In genomic region chr11:51764816-51765215, GRCm38 (mm10) we compare ENCODE assay signal across 9 mouse cellular contexts. TPM values are rescaled to one million over a fixed set of nuclear protein-coding genes. Genes with fewer than 3 reads are reported as not detected.
DNase-seq lines count a peak whose midpoint lies in the region; ATAC-seq and TF ChIP-seq lines count a peak whose summit lies in the region.
"Had no signal": no experiment of that assay in that cellular context is flagged by ENCODE, and none has a peak within 500 bp of the region (broad histone marks: within the 10 kb centered on the region; RNA-seq: fewer than 3 reads in every experiment).

No protein-coding gene starts in this region.

- H3K27ac ChIP-seq in hindbrain, embryonic 10.5 days = no peak overlapping the region
- no peak overlapping the region for H3K27ac ChIP-seq in hindbrain, embryonic 11.5 days (ENCODE audit: low read depth, low read length)
- H3K27ac ChIP-seq in embryonic facial prominence, embryonic 12.5 days = no peak overlapping the region
- H3K27ac ChIP-seq in intestine, postnatal 0 days (ENCODE audit: low read depth, low read length) = peak overlapping the region; percentile 85
- no peak overlapping the region for H3K27ac ChIP-seq in midbrain, postnatal 0 days (ENCODE audit: low read depth, low read length)

- peaks cover 20% of the 10 kb centered on the region for H3K4me1 ChIP-seq in hindbrain, embryonic 10.5 days (replicated peaks)
- H3K4me1 ChIP-seq in hindbrain, embryonic 11.5 days (replicated peaks; ENCODE audit: control insufficient read depth, insufficient read depth, low read length) = no peaks in the 10 kb centered on the region
- H3K4me1 ChIP-seq in embryonic facial prominence, embryonic 12.5 days = peaks cover 8% of the 10 kb centered on the region; the same call in 1 of the 2 replicates
- H3K4me1 ChIP-seq in intestine, postnatal 0 days (replicated peaks; ENCODE audit: control insufficient read depth, insufficient read depth, low read length) = no peaks in the 10 kb centered on the region
- H3K4me1 ChIP-seq in midbrain, postnatal 0 days (ENCODE audit: insufficient read depth, low read length) = 0 out of 2 replicates have a peak, but pooled peaks cover 2% of the 10 kb centered on the region

- H3K27me3 ChIP-seq in hindbrain, embryonic 10.5 days (ENCODE audit: insufficient read depth, poor library complexity, severe bottlenecking) = no peaks in the 10 kb centered on the region
- H3K27me3 ChIP-seq in hindbrain, embryonic 11.5 days (ENCODE audit: control insufficient read depth, insufficient read depth, low read length) = no peaks in the 10 kb centered on the region
- H3K27me3 ChIP-seq in embryonic facial prominence, embryonic 12.5 days = no peaks in the 10 kb centered on the region; the same call in 1 of the 2 replicates
- H3K27me3 ChIP-seq in intestine, postnatal 0 days (replicated peaks; ENCODE audit: control insufficient read depth, insufficient read depth, low read length) = no peaks in the 10 kb centered on the region
- H3K27me3 ChIP-seq in midbrain, postnatal 0 days (ENCODE audit: insufficient read depth, low read length) = 0 out of 2 replicates have a peak, but pooled peaks cover 2% of the 10 kb centered on the region

- H3K4me3 ChIP-seq in hindbrain, embryonic 10.5 days = peak overlapping the region; percentile 92; the same call in 1 of the 2 replicates
- H3K4me3 ChIP-seq in hindbrain, embryonic 11.5 days (ENCODE audit: low read depth, low read length) = no peak overlapping the region
- H3K4me3 ChIP-seq in embryonic facial prominence, embryonic 12.5 days = no peak overlapping the region
- H3K4me3 ChIP-seq in intestine, postnatal 0 days (ENCODE audit: low read depth, low read length) = peak overlapping the region; percentile 93
- no peak overlapping the region for H3K4me3 ChIP-seq in midbrain, postnatal 0 days (ENCODE audit: low read depth, low read length)

- no peak for DNase-seq in hindbrain, embryonic 10.5 days (ENCODE audit: low spot score)
- DNase-seq in hindbrain, embryonic 11.5 days (ENCODE audit: low spot score) = no peak
- DNase-seq in midbrain, postnatal 0 days (ENCODE audit: low spot score) = no peak
- no peak for DNase-seq in layer of hippocampus, adult 8-10 months (ENCODE audit: low spot score in 2 of 2)
- no peak for DNase-seq in urinary bladder, adult 18-20 months (ENCODE audit: low spot score in 2 of 2)
- no peak for DNase-seq in yolk sac, embryonic 10.5 days (ENCODE audit: low spot score)
- DNase-seq: cerebellum, adult 2 months had no signal

- no peaks in the 10 kb centered on the region for H3K36me3 ChIP-seq in hindbrain, embryonic 10.5 days
- H3K36me3 ChIP-seq in hindbrain, embryonic 11.5 days (ENCODE audit: control insufficient read depth, insufficient read depth, low read length) = no peaks in the 10 kb centered on the region
- no peaks in the 10 kb centered on the region for H3K36me3 ChIP-seq in embryonic facial prominence, embryonic 12.5 days
- no peaks in the 10 kb centered on the region for H3K36me3 ChIP-seq in intestine, postnatal 0 days (ENCODE audit: control insufficient read depth, insufficient read depth)
- no peaks in the 10 kb centered on the region for H3K36me3 ChIP-seq in midbrain, postnatal 0 days (ENCODE audit: insufficient read depth, low read length)

- ATAC-seq in hindbrain, embryonic 11.5 days (ENCODE audit: low FRiP score) = no peak
- ATAC-seq in embryonic facial prominence, embryonic 12.5 days (ENCODE audit: insufficient number of reproducible peaks, insufficient read depth, low FRiP score, low TSS enrichment) = no peak
- no peak for ATAC-seq in intestine, postnatal 0 days
- no peak for ATAC-seq in midbrain, postnatal 0 days (ENCODE audit: low FRiP score)

- no peak overlapping the region for H3K9ac ChIP-seq in hindbrain, embryonic 11.5 days (ENCODE audit: low read depth, low read length)
- no peak overlapping the region for H3K9ac ChIP-seq in embryonic facial prominence, embryonic 12.5 days
- peak overlapping the region; percentile 94 for H3K9ac ChIP-seq in intestine, postnatal 0 days (ENCODE audit: low read depth, low read length)
- no peak overlapping the region for H3K9ac ChIP-seq in midbrain, postnatal 0 days (replicated peaks; ENCODE audit: low read length, poor library complexity, severe bottlenecking)

- H3K4me2 ChIP-seq in hindbrain, embryonic 11.5 days (replicated peaks; ENCODE audit: low read depth, low read length) = no peak overlapping the region
- H3K4me2 ChIP-seq in embryonic facial prominence, embryonic 12.5 days (replicated peaks) = peak overlapping the region; percentile 90
- peak overlapping the region; percentile 83 for H3K4me2 ChIP-seq in intestine, postnatal 0 days (replicated peaks; ENCODE audit: low read depth)
- peak overlapping the region; percentile 96 for H3K4me2 ChIP-seq in midbrain, postnatal 0 days (ENCODE audit: low read depth, low read length, poor library complexity, severe bottlenecking)

- H3K9me3 ChIP-seq in hindbrain, embryonic 10.5 days = no peaks in the 10 kb centered on the region
- H3K9me3 ChIP-seq in hindbrain, embryonic 11.5 days (ENCODE audit: control insufficient read depth, low read length) = no peaks in the 10 kb centered on the region
- H3K9me3 ChIP-seq in embryonic facial prominence, embryonic 12.5 days = no peaks in the 10 kb centered on the region
- no peaks in the 10 kb centered on the region for H3K9me3 ChIP-seq in intestine, postnatal 0 days (ENCODE audit: control insufficient read depth)
- no peaks in the 10 kb centered on the region for H3K9me3 ChIP-seq in midbrain, postnatal 0 days (ENCODE audit: low read length)

- TF ChIP-seq CTCF in intestine, postnatal 0 days (IDR thresholded peaks at IDR 0.05; ENCODE audit: low read depth) = no peak
- no peak for TF ChIP-seq CTCF in midbrain, postnatal 0 days (IDR thresholded peaks at IDR 0.05)

- WGBS in hindbrain, embryonic 10.5 days = 87% methylated on average over 4 of the region's 4 CpGs
- WGBS in hindbrain, embryonic 11.5 days = 87% methylated on average over 4 of the region's 4 CpGs
- WGBS in embryonic facial prominence, embryonic 12.5 days = 79% methylated on average over 4 of the region's 4 CpGs
- WGBS in intestine, postnatal 0 days = 55% methylated on average over 4 of the region's 4 CpGs
- WGBS in midbrain, postnatal 0 days = 87% methylated on average over 4 of the region's 4 CpGs

RNA-seq across cellular contexts. Expression of gene Sar1b, which starts 1.3 kb away (rescaled TPM):
- 117 and 135 TPM in 2 replicates for polyA plus RNA-seq in hindbrain, embryonic 10.5 days (2016; fragmentation: Nextera tagmentation; extraction: Ambion mirVana)
- polyA plus RNA-seq in hindbrain, embryonic 11.5 days (2014; fragmentation: Nextera tagmentation; extraction: Ambion mirVana) = 140 and 146 TPM in 2 replicates
- polyA plus RNA-seq in embryonic facial prominence, embryonic 12.5 days (2016; fragmentation: Nextera tagmentation; extraction: Ambion mirVana) = 91.6 and 93.1 TPM in 2 replicates
- polyA plus RNA-seq in intestine, postnatal 0 days (2015; fragmentation: Nextera tagmentation; extraction: Ambion mirVana) = 442 and 470 TPM in 2 replicates
- total RNA-seq in midbrain, postnatal 0 days (2014; rRNA removed) = 115 TPM in 2 replicates
- 230 and 239 TPM in 2 replicates for polyA plus RNA-seq in midbrain, postnatal 0 days (2015; fragmentation: Nextera tagmentation; extraction: Ambion mirVana)
- total RNA-seq in layer of hippocampus, adult 8-10 months (2022) = 10 to 100 TPM; 67.5 to 74.9 (median 70.7) TPM

RNA-seq across cellular contexts. Expression of gene Sec24a, which starts 1.4 kb away (rescaled TPM):
- 12.5 and 13.3 TPM in 2 replicates for polyA plus RNA-seq in hindbrain, embryonic 10.5 days (2016; fragmentation: Nextera tagmentation; extraction: Ambion mirVana)
- 12.7 and 16.1 TPM in 2 replicates for polyA plus RNA-seq in hindbrain, embryonic 11.5 days (2014; fragmentation: Nextera tagmentation; extraction: Ambion mirVana)
- 14.6 and 15.1 TPM in 2 replicates for polyA plus RNA-seq in embryonic facial prominence, embryonic 12.5 days (2016; fragmentation: Nextera tagmentation; extraction: Ambion mirVana)
- 47.1 and 49.1 TPM in 2 replicates for polyA plus RNA-seq in intestine, postnatal 0 days (2015; fragmentation: Nextera tagmentation; extraction: Ambion mirVana)
- total RNA-seq in midbrain, postnatal 0 days (2014; rRNA removed) = 15.9 and 16.7 TPM in 2 replicates
- polyA plus RNA-seq in midbrain, postnatal 0 days (2015; fragmentation: Nextera tagmentation; extraction: Ambion mirVana) = 10.5 and 12.5 TPM in 2 replicates
- 10 to 100 TPM; 19.4 to 23.8 (median 20.5) TPM for total RNA-seq in layer of hippocampus, adult 8-10 months (2022)

Comparison
In these comparisons a context has a peak if more than half of its experiments do, and no peak if none do; other contexts are left out.
1. H3K4me3 ChIP-seq: peak in hindbrain, embryonic 10.5 days (single experiment) and intestine, postnatal 0 days (single experiment); none in hindbrain, embryonic 11.5 days (single experiment), embryonic facial prominence, embryonic 12.5 days (single experiment) and midbrain, postnatal 0 days (single experiment).